Mouse (Mus musculus): Measurements from ENCODE around the gene Hs3st2. TPM values are rescaled to one million over a fixed set of nuclear protein-coding genes. Genes with fewer than 3 reads are reported as not detected.

Hs3st2 gene
- polyA plus RNA-seq, 1 experiment from 2014 or later = 0.87 TPM

GRCm38 (mm10) chr7:121522125-121522524 lies 130.5 kb downstream of the Hs3st2 start:
- WGBS = 92% methylated on average over 3 of the region's 3 CpGs
- no peak overlapping the region for H3K9ac ChIP-seq (ENCODE audit: low read depth, low read length)
- ATAC-seq = no peak
- H3K27ac ChIP-seq (ENCODE audit: low read length) = no peak overlapping the region
- H3K36me3 ChIP-seq (ENCODE audit: control insufficient read depth, insufficient read depth, low read length) = no peaks in the 10 kb centered on the region
- no peak overlapping the region for H3K4me2 ChIP-seq (ENCODE audit: low read depth, low read length)
- no peaks in the 10 kb centered on the region for H3K27me3 ChIP-seq (replicated peaks; ENCODE audit: control insufficient read depth, insufficient read depth, low read length)
- H3K4me1 ChIP-seq (ENCODE audit: control insufficient read depth, insufficient read depth, low read length) = no peaks in the 10 kb centered on the region
- no peak overlapping the region for H3K4me3 ChIP-seq (ENCODE audit: low read length)
- peaks cover 4% of the 10 kb centered on the region; the same call in 1 of the 2 replicates for H3K9me3 ChIP-seq (ENCODE audit: control insufficient read depth, low read length)

- Histone ChIP-seq H3K4me1 (ENCODE audit: control insufficient read depth, insufficient read depth, low read length) (no peaks in the 10 kb centered on the region), H3K4me3 (ENCODE audit: low read length) (no peak overlapping the region), H3K9me3 (ENCODE audit: control insufficient read depth, low read length) (no peaks in the 10 kb centered on the region), H3K27me3 (replicated peaks; ENCODE audit: control insufficient read depth, insufficient read depth, low read length) (no peaks in the 10 kb centered on the region), H3K27ac (ENCODE audit: low read length) (no peak overlapping the region), H3K9ac (ENCODE audit: low read depth, low read length) (no peak overlapping the region), H3K36me3 (ENCODE audit: control insufficient read depth, insufficient read depth, low read length) (no peaks in the 10 kb centered on the region), H3K4me2 (ENCODE audit: low read depth, low read length) (no peak overlapping the region)
- ATAC-seq = no peak
- 75% methylated on average over 2 of the region's 2 CpGs for WGBS
Observed at GRCm38 (mm10) chr7:121529023-121529422, 137.4 kb downstream of the Hs3st2 start.

- H3K9me3 ChIP-seq (ENCODE audit: control insufficient read depth, low read length) = no peaks in the 10 kb centered on the region
- no peaks in the 10 kb centered on the region for H3K4me1 ChIP-seq (ENCODE audit: control insufficient read depth, insufficient read depth, low read length)
- H3K4me3 ChIP-seq (ENCODE audit: low read length) = no peak overlapping the region
- no peak for ATAC-seq
- 87% methylated on average over 6 of the region's 6 CpGs for WGBS
- no peak overlapping the region for H3K27ac ChIP-seq (ENCODE audit: low read length)
- no peak overlapping the region for H3K4me2 ChIP-seq (ENCODE audit: low read depth, low read length)
- no peaks in the 10 kb centered on the region for H3K36me3 ChIP-seq (ENCODE audit: control insufficient read depth, insufficient read depth, low read length)
- H3K9ac ChIP-seq (ENCODE audit: low read depth, low read length) = no peak overlapping the region
- 0 out of 2 replicates have a peak, but pooled peaks cover 2% of the 10 kb centered on the region for H3K27me3 ChIP-seq (replicated peaks; ENCODE audit: control insufficient read depth, insufficient read depth, low read length)
Observed at GRCm38 (mm10) chr7:121533639-121534038, 142.0 kb downstream of the Hs3st2 start.

GRCm38 (mm10) chr7:121534386-121534785 lies 142.7 kb downstream of the Hs3st2 start:
- H3K9ac ChIP-seq (ENCODE audit: low read depth, low read length) = no peak overlapping the region
- H3K4me2 ChIP-seq (ENCODE audit: low read depth, low read length) = no peak overlapping the region
- H3K9me3 ChIP-seq (ENCODE audit: control insufficient read depth, low read length) = no peaks in the 10 kb centered on the region
- H3K27ac ChIP-seq (ENCODE audit: low read length) = no peak overlapping the region
- 81% methylated on average over 7 of the region's 7 CpGs for WGBS
- ATAC-seq = no peak
- H3K36me3 ChIP-seq (ENCODE audit: control insufficient read depth, insufficient read depth, low read length) = no peaks in the 10 kb centered on the region
- H3K27me3 ChIP-seq (replicated peaks; ENCODE audit: control insufficient read depth, insufficient read depth, low read length) = 0 out of 2 replicates have a peak, but pooled peaks cover 2% of the 10 kb centered on the region
- H3K4me1 ChIP-seq (ENCODE audit: control insufficient read depth, insufficient read depth, low read length) = no peaks in the 10 kb centered on the region
- H3K4me3 ChIP-seq (ENCODE audit: low read length) = no peak overlapping the region

- no peak overlapping the region for H3K4me2 ChIP-seq (ENCODE audit: low read depth, low read length)
- 63% methylated on average over 4 of the region's 4 CpGs for WGBS
- no peaks in the 10 kb centered on the region for H3K36me3 ChIP-seq (ENCODE audit: control insufficient read depth, insufficient read depth, low read length)
Observed at GRCm38 (mm10) chr7:121535987-121536386, 144.3 kb downstream of the Hs3st2 start.

GRCm38 (mm10) chr7:121539405-121540275 lies 148.0 kb downstream of the Hs3st2 start:
- no peak for ATAC-seq
- no peak overlapping the region for H3K4me2 ChIP-seq (ENCODE audit: low read depth, low read length)
- H3K27me3 ChIP-seq (replicated peaks; ENCODE audit: control insufficient read depth, insufficient read depth, low read length) = 0 out of 2 replicates have a peak, but pooled peaks cover 2% of the 10 kb centered on the region

More at GRCm38 (mm10) chr7:121535987-121536386, 144.3 kb downstream of the Hs3st2 start:
- H3K9me3 ChIP-seq (ENCODE audit: control insufficient read depth, low read length) = no peaks in the 10 kb centered on the region
- ATAC-seq = no peak
- no peak overlapping the region for H3K4me3 ChIP-seq (ENCODE audit: low read length)
- no peaks in the 10 kb centered on the region for H3K4me1 ChIP-seq (ENCODE audit: control insufficient read depth, insufficient read depth, low read length)
- no peak overlapping the region for H3K27ac ChIP-seq (ENCODE audit: low read length)
- 0 out of 2 replicates have a peak, but pooled peaks cover 2% of the 10 kb centered on the region for H3K27me3 ChIP-seq (replicated peaks; ENCODE audit: control insufficient read depth, insufficient read depth, low read length)
- H3K9ac ChIP-seq (ENCODE audit: low read depth, low read length) = no peak overlapping the region

GRCm38 (mm10) chr7:121542458-121542857 lies 150.8 kb downstream of the Hs3st2 start:
- Histone ChIP-seq H3K27me3 (replicated peaks; ENCODE audit: control insufficient read depth, insufficient read depth, low read length) (0 out of 2 replicates have a peak, but pooled peaks cover 2% of the 10 kb centered on the region), H3K4me2 (ENCODE audit: low read depth, low read length) (no peak overlapping the region), H3K9ac (ENCODE audit: low read depth, low read length) (no peak overlapping the region), H3K36me3 (ENCODE audit: control insufficient read depth, insufficient read depth, low read length) (no peaks in the 10 kb centered on the region), H3K27ac (ENCODE audit: low read length) (no peak overlapping the region), H3K4me1 (ENCODE audit: control insufficient read depth, insufficient read depth, low read length) (no peaks in the 10 kb centered on the region), H3K9me3 (ENCODE audit: control insufficient read depth, low read length) (no peaks in the 10 kb centered on the region), H3K4me3 (ENCODE audit: low read length) (no peak overlapping the region)
- WGBS = 44% methylated on average over 2 of the region's 2 CpGs
- ATAC-seq = no peak

More at GRCm38 (mm10) chr7:121539405-121540275, 148.0 kb downstream of the Hs3st2 start:
- H3K4me1 ChIP-seq (ENCODE audit: control insufficient read depth, insufficient read depth, low read length) = no peaks in the 10 kb centered on the region
- H3K36me3 ChIP-seq (ENCODE audit: control insufficient read depth, insufficient read depth, low read length) = no peaks in the 10 kb centered on the region
- no peak overlapping the region for H3K4me3 ChIP-seq (ENCODE audit: low read length)
- H3K27ac ChIP-seq (ENCODE audit: low read length) = no peak overlapping the region
- WGBS = 47% methylated on average over 19 of the region's 19 CpGs
- H3K9me3 ChIP-seq (ENCODE audit: control insufficient read depth, low read length) = no peaks in the 10 kb centered on the region
- no peak overlapping the region for H3K9ac ChIP-seq (ENCODE audit: low read depth, low read length)

- Histone ChIP-seq H3K27me3 (replicated peaks; ENCODE audit: control insufficient read depth, insufficient read depth, low read length) (no peaks in the 10 kb centered on the region), H3K4me3 (ENCODE audit: low read length) (no peak overlapping the region), H3K27ac (ENCODE audit: low read length) (no peak overlapping the region), H3K36me3 (ENCODE audit: control insufficient read depth, insufficient read depth, low read length) (no peaks in the 10 kb centered on the region), H3K4me2 (ENCODE audit: low read depth, low read length) (no peak overlapping the region), H3K4me1 (ENCODE audit: control insufficient read depth, insufficient read depth, low read length) (no peaks in the 10 kb centered on the region), H3K9ac (ENCODE audit: low read depth, low read length) (no peak overlapping the region), H3K9me3 (ENCODE audit: control insufficient read depth, low read length) (no peaks in the 10 kb centered on the region)
- ATAC-seq = no peak
- 71% methylated on average over 18 of the region's 18 CpGs for WGBS
Observed at GRCm38 (mm10) chr7:121549329-121550022, 157.8 kb downstream of the Hs3st2 start.
